Mouse (Mus musculus) heart, embryonic 12.5 days (tissue): ENCODE data around the gene Btg1-ps2. TPM values are rescaled to one million over a fixed set of nuclear protein-coding genes. Genes with fewer than 3 reads are reported as not detected.
"Not testable (repeated sequence)": the region's sequence is repeated elsewhere in the genome, so short reads cannot be mapped to it uniquely, and the experiment has no call there.

ENCODE experiments used
- ATAC-seq: fragments of 200-750 bp; cut with Nextera tagmentation; 2 replicates; pipeline ENCODE4 v1.8.0; 2017; ENCODE audit warnings: moderate TSS enrichment, moderate library complexity; ENCODE audit not compliant: insufficient number of reproducible peaks, low FRiP score
- H3K27ac ChIP-seq: fragments of 300-500 bp; sonication (generic); 2 replicates; pipeline ENCODE4 v1.5.1; 2016; ENCODE audit warnings: mild to moderate bottlenecking, moderate library complexity; ENCODE audit not compliant: poor library complexity, severe bottlenecking
- H3K27me3 ChIP-seq: fragments of 300-500 bp; sonication (generic); replicated peaks from 2 replicates; pipeline ENCODE4 v1.6.1; 2016; ENCODE audit warnings: mild to moderate bottlenecking, moderate library complexity
- H3K36me3 ChIP-seq: fragments of 300-500 bp; sonication (generic); 2 replicates; pipeline ENCODE4 v1.6.1; 2016; ENCODE audit warnings: mild to moderate bottlenecking, moderate library complexity
- H3K4me1 ChIP-seq: fragments of 300-500 bp; sonication (generic); replicated peaks from 2 replicates; pipeline ENCODE4 v1.6.1; 2016; ENCODE audit warnings: mild to moderate bottlenecking
- H3K4me2 ChIP-seq: fragments of 300-500 bp; sonication (generic); 2 replicates; pipeline ENCODE4 v1.6.1; 2016; ENCODE audit warnings: mild to moderate bottlenecking, moderate library complexity
- H3K4me3 ChIP-seq: fragments of 300-500 bp; sonication (generic); 2 replicates; pipeline ENCODE4 v1.5.1; 2016; ENCODE audit warnings: mild to moderate bottlenecking
- H3K9ac ChIP-seq: fragments of 300-500 bp; sonication (generic); 2 replicates; pipeline ENCODE4 v1.6.1; 2016; ENCODE audit warnings: mild to moderate bottlenecking, moderate library complexity
- H3K9me3 ChIP-seq: fragments of 300-500 bp; sonication (generic); replicated peaks from 2 replicates; pipeline ENCODE4 v1.6.1; 2016; ENCODE audit warnings: mild to moderate bottlenecking, moderate library complexity
- WGBS: fragments of 180-500 bp; shearing (Covaris S2); methylation state at CpG from one replicate; pipeline ENCODE4 v1.1.7; 2016; 5-methylcytosine and 5-hydroxymethylcytosine counted together
- polyA plus RNA-seq: library from polyadenylated mRNA; unstranded; fragments of >200 nt; fragmentation: Nextera tagmentation; extraction: Ambion mirVana; gene quantifications from 2 replicates; pipeline ENCODE4 v1.2.1, GENCODE M21; 2016

The Btg1-ps2 gene
- not detected in 2 replicates for polyA plus RNA-seq

DNA sequence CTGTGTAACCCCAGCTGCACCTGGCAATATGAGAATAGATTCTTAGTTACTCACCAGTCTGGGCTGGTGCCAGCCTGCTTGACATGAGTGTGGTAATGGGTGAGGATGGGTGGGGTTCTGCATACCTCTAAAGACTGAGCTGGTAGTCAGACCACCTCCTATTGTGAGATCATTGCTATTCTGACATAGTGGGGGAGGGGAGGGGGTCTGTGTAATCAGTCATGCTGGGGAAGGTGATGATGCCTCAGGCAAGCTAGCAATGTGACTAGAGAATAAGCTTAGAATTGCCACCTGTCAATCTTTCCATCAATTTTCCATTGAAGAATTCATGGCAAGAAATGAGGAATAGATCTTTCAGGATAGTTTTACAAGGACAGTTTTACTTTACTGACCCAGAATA, at the start of gene Btg1-ps2:
Gene Btg1-ps2, minus strand, starts transcription at position 101 of the 400 bp plus-strand sequence.
- H3K4me1 ChIP-seq, H3K27me3 ChIP-seq, H3K36me3 ChIP-seq, H3K9me3 ChIP-seq, H3K9ac ChIP-seq, H3K27ac ChIP-seq, H3K4me2 ChIP-seq, H3K4me3 ChIP-seq, ATAC-seq: not testable (repeated sequence)

DNA sequence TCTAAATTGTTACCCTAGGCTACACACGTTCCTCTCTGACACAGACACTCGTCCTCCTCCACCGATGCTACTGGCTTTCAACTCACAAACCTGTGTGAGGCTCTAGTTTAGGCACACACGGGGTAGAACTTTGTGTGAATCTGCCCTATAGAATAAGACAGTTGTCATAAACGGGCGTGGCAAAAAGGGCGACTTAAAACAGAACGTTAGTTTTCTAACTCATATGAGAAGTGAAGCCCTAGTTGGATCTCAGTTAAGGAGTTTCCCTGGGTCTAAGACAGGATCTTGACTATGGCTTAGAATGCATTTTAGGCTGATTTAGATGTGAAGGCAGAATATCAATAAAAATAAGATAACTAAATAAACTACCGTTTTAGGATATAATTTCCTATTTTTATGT, 42.1 kb upstream of the Btg1-ps2 start, which contains the start of gene Rhox11:
Gene Rhox11, minus strand, starts transcription at position 101 of the 400 bp plus-strand sequence.
- no peak within 1 kb of the TSS for H3K4me2 ChIP-seq

DNA sequence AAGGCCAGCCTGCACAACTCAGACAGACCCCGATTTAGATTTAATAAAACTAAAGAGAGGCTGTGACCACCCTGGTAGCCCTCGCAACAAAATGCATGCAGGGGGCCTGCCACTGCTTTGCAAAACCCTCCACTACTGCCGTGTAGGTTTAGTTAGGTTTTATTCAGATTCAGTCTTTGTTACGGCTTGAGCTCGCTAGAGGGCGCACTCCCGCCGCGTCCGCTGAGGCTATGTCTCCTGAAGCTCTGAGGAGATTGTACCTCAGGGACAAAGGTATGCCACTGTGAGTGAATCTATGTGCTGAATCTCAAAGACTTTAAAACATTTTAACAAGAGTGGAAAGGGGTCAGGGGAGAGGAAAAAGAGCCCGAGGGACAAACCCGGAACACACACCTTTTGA, 41.3 kb upstream of the Btg1-ps2 start:
- Histone ChIP-seq H3K4me2 (no peak overlapping the region), H3K36me3 (no peaks in the 10 kb centered on the region), H3K27me3 (no peaks in the 10 kb centered on the region), H3K4me3 (no peak overlapping the region), H3K27ac (no peak overlapping the region), H3K4me1 (no peaks in the 10 kb centered on the region), H3K9ac (no peak overlapping the region), H3K9me3 (no peaks in the 10 kb centered on the region)
- WGBS: 21% methylated on average over 12 of the region's 12 CpGs
- ATAC-seq: no peak

More for the DNA sequence above, 42.1 kb upstream of the Btg1-ps2 start, which contains the start of gene Rhox11:
- Histone ChIP-seq H3K36me3 (no peaks in the 10 kb centered on the region), H3K9me3 (no peaks in the 10 kb centered on the region), H3K4me1 (no peaks in the 10 kb centered on the region), H3K4me3 (no peak within 1 kb of the TSS), H3K9ac (no peak within 1 kb of the TSS), H3K27me3 (no peaks in the 10 kb centered on the region), H3K27ac (no peak within 1 kb of the TSS)
- ATAC-seq: no peak
- WGBS: 78% methylated on average over 9 of the region's 9 CpGs

DNA sequence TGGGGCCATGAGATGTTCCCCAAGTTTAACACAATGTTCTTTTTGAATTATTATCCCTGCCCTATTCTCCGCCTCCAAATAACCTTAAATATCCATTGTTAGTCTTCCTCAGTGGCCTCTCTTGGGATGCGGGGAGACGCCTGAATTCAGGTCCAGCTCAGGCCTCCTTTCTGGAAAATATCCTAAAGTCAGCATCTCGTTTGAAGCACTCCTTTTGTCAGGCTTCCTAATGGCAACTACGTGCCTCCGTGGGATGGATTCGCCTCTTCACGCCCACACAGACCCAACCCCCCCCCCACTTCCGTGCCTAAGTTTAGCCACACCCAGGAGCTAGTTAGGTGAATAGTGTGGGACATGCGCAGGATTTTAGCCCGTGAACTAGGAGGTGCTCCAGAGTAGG, 23.3 kb upstream of the Btg1-ps2 start, which contains the start of gene Rhox10:
Gene Rhox10, plus strand, starts transcription at position 301 of the 400 bp plus-strand sequence.
- H3K4me2 ChIP-seq: no peak within 1 kb of the TSS
- H3K4me1 ChIP-seq: no peaks in the 10 kb centered on the region
- H3K36me3 ChIP-seq: no peaks in the 10 kb centered on the region
- no peak within 1 kb of the TSS for H3K9ac ChIP-seq
- H3K27me3 ChIP-seq: no peaks in the 10 kb centered on the region
- H3K4me3 ChIP-seq: no peak within 1 kb of the TSS
- H3K9me3 ChIP-seq: peaks cover 9% of the 10 kb centered on the region; the same call in 1 of the 2 replicates
- no peak for ATAC-seq
- H3K27ac ChIP-seq: no peak within 1 kb of the TSS
- 73% methylated on average over 11 of the region's 11 CpGs for WGBS

DNA sequence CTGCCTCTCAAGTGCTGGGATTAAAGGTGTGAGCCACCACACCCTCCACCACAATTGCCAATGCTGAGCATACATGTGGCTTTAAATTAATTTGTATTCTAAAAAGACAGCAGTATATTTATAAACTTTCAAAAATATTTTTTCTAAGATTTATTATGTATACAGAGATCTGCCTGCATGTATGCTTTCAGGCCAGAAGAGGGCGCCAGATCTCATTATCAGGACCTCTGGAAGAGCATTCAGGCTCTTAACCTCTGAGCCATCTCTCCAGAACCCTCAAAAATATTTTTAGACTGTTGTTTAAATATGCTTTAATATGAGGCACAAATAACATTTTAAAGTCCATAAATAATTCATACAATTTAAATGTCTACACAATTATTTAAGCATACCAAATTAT, 18.6 kb upstream of the Btg1-ps2 start:
- Histone ChIP-seq H3K27ac (no peak overlapping the region), H3K4me1 (no peaks in the 10 kb centered on the region), H3K36me3 (no peaks in the 10 kb centered on the region), H3K27me3 (no peaks in the 10 kb centered on the region), H3K4me2 (no peak overlapping the region), H3K9me3 (peaks cover 8% of the 10 kb centered on the region; the same call in 1 of the 2 replicates), H3K9ac (no peak overlapping the region), H3K4me3 (no peak overlapping the region)
- no peak for ATAC-seq
- whole genome bisulfite sequencing: 3% methylated on average over 1 of the region's 1 CpGs

DNA sequence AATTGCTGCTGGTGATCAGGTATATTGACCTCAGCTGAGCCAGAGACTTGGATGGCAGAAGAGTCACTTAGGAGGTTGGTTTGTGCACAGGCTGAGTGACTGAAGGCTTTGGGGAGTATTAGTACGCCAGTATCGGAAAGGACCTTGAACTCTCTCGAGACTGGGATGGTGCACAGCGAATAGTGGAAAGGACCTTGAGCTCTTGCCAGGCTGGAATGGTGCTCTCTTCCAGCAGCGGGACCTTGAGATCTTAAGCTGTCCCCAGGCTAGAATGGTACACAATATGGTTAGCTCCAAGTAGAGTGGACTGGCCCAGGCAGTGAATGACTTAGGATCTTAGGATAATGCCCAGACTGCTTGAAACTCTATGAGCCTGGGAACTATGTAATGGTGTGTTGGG, 3.2 kb downstream of the Btg1-ps2 start:
- Histone ChIP-seq H3K9me3 (no peaks in the 10 kb centered on the region), H3K36me3 (no peaks in the 10 kb centered on the region), H3K4me3 (no peak overlapping the region), H3K9ac (no peak overlapping the region), H3K27me3 (no peaks in the 10 kb centered on the region), H3K27ac (no peak overlapping the region), H3K4me2 (no peak overlapping the region), H3K4me1 (no peaks in the 10 kb centered on the region)
- WGBS: 94% methylated on average over 5 of the region's 5 CpGs
- ATAC-seq: no peak

DNA sequence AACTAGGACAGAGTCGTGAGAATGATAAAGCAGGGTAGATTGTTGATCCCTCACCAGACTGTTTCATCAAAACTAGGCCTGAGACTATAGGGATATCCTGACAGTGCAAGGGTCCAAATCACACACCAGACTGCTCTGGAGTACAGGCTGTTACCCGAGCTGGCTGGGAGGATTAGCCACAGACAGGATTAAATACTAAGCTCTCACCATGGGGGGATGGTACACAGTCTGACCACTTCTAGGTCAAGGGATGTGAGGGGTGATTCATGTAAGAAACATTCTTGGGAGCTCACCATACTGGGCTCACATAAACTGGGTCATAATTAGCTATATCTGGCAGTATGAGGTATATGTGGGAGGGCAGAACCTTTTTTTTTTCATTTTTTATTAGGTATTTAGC, 9.1 kb downstream of the Btg1-ps2 start:
- 49% methylated on average over 2 of the region's 2 CpGs for WGBS
- H3K9ac ChIP-seq: no peak overlapping the region
- H3K9me3 ChIP-seq: no peaks in the 10 kb centered on the region
- no peaks in the 10 kb centered on the region for H3K36me3 ChIP-seq
- no peak overlapping the region for H3K4me3 ChIP-seq
- H3K27me3 ChIP-seq: no peaks in the 10 kb centered on the region
- no peak for ATAC-seq
- no peaks in the 10 kb centered on the region for H3K4me1 ChIP-seq
- no peak overlapping the region for H3K27ac ChIP-seq
- no peak overlapping the region for H3K4me2 ChIP-seq

DNA sequence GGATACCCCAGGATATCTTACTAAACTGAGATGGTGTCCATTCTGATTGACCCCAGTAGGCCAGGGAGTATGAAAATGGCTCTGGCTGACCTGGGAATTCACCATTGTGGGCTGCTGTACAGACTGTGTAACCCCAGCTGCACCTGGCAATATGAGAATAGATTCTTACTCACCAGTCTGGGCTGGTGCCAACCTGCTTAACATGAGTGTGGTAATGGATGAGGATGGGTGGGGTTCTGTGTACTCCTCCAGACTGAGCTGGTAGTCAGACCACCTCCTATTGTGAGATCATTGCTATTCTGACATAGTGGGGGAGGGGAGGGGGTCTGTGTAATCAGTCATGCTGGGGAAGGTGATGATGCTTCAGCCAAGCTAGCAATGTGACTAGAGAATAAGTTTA, 24.3 kb downstream of the Btg1-ps2 start, which contains the start of gene Btg1-ps1:
Gene Btg1-ps1, minus strand, starts transcription at position 219 of the 400 bp plus-strand sequence.
- not testable (repeated sequence) for ATAC-seq, H3K4me3 ChIP-seq, H3K27ac ChIP-seq, H3K9me3 ChIP-seq, H3K9ac ChIP-seq, H3K4me2 ChIP-seq, H3K27me3 ChIP-seq, H3K4me1 ChIP-seq, H3K36me3 ChIP-seq

DNA sequence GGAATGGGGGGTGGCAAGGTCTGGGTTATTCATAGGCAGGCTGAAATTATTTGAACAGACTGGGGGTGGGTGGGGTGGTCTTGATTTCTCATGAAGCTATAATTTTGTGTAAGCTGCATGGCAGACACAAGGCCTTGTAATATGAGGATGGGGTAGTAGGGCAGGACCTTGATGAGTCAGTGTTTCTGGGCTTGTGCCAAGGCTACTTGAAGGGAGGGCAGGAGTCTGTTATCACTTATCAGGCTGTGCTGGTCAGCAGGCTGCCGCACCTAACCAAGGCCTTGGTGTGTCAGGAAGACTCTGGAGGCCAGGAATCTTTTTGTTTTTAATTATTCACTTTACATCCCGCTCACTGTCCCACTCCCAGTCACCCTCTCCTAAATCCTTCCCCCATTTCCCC, 34.2 kb downstream of the Btg1-ps2 start:
- no peak overlapping the region for H3K4me3 ChIP-seq
- no peak; the same call in 1 of the 2 replicates for ATAC-seq
- no peak overlapping the region for H3K4me2 ChIP-seq
- 0 out of 2 replicates have a peak, but pooled peaks cover 3% of the 10 kb centered on the region for H3K9me3 ChIP-seq
- no peak overlapping the region for H3K9ac ChIP-seq
- no peaks in the 10 kb centered on the region for H3K27me3 ChIP-seq
- WGBS: 38% methylated on average over 2 of the region's 2 CpGs
- H3K27ac ChIP-seq: no peak overlapping the region
- H3K4me1 ChIP-seq: 0 out of 2 replicates have a peak, but pooled peaks cover 7% of the 10 kb centered on the region
- no peaks in the 10 kb centered on the region for H3K36me3 ChIP-seq

Other genes starting within 250 kb of the Btg1-ps2 start
- 11.2 and 12.9 TPM in 2 replicates for gene Rhox5, start 238.3 kb downstream of the Btg1-ps2 start, polyA plus RNA-seq
- not detected in 2 replicates for gene Rhox6, start 216.2 kb downstream of the Btg1-ps2 start, polyA plus RNA-seq
- gene Rhox7a, start 211.4 kb downstream of the Btg1-ps2 start, polyA plus RNA-seq: not detected in 2 replicates
- gene Rhox8, start 164.2 kb downstream of the Btg1-ps2 start, polyA plus RNA-seq: not detected in 2 replicates
- not detected in 2 replicates for gene Rhox7b, start 145.9 kb downstream of the Btg1-ps2 start, polyA plus RNA-seq
- gene Rhox9, start 141.3 kb downstream of the Btg1-ps2 start, polyA plus RNA-seq: not detected in 2 replicates
- gene Btg1-ps1, start 24.3 kb downstream of the Btg1-ps2 start, polyA plus RNA-seq: not detected in 2 replicates
- not detected in 2 replicates for gene Rhox10, start 23.4 kb upstream of the Btg1-ps2 start, polyA plus RNA-seq
- not detected in 2 replicates for gene Rhox11, start 42.0 kb upstream of the Btg1-ps2 start, polyA plus RNA-seq
- not detected in 2 replicates for gene Rhox12, start 67.8 kb upstream of the Btg1-ps2 start, polyA plus RNA-seq
- not detected in 2 replicates for gene Rhox13, start 78.1 kb upstream of the Btg1-ps2 start, polyA plus RNA-seq
- 2.5 and 2.6 TPM in 2 replicates for gene Zbtb33, start 146.7 kb upstream of the Btg1-ps2 start, polyA plus RNA-seq
- gene Tmem255a, start 209.3 kb upstream of the Btg1-ps2 start, polyA plus RNA-seq: 12.1 and 12.5 TPM in 2 replicates